In genomic region chr1:73227246-73227645, GRCm38 (mm10) we compare ENCODE assay signal across 6 mouse cellular contexts.
"Had no signal": no experiment of that assay in that cellular context is flagged by ENCODE, and none has a peak within 500 bp of the region (broad histone marks: within the 10 kb centered on the region; RNA-seq: fewer than 3 reads in every experiment).

No protein-coding gene starts in this region.

- DNase-seq: kidney, adult 2 months; kidney, postnatal 14 days; lung, embryonic 14.5 days; lung, postnatal 10 days; right cerebral cortex, postnatal 25 days; thymus, postnatal 36 days had no signal
